Mouse (Mus musculus) kidney, postnatal 10 days (tissue): ENCODE measurements around the gene Csl.

Experiments
- DNase-seq: peaks from one replicate; pipeline ENCODE4 v3.0.0; 2021; ENCODE audit warnings: mixed read lengths

Gene Csl

DNA sequence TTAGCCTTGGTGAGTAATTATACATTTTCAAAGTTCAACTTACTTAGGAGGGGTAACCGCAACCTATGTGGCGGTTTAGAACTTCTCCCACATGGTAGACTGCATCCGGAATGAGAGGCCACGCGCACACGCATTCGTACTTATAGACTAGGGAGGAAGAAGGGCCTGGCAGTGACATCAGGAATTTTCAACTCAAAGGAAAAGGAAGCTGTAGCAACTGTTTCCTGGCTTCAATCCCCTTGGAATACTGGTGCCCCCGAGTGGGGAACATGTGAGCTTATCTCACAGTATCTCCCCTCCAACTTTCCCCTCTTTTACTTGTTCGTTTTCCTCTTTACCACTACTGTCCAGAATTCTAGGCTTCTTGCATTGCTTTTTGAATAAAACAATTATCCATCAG is at the start of gene Csl:
Csl (minus strand) TSS at position 101 of the 400 bp plus-strand sequence.
- DNase-seq: no peak

GRCm38 (mm10) chr10:99789418-99789817 is 30.0 kb upstream of the Csl start:
- peak; percentile 35 for DNase-seq

GRCm38 (mm10) chr10:99774228-99775120 is 15.0 kb upstream of the Csl start:
- DNase-seq: no peak

DNA sequence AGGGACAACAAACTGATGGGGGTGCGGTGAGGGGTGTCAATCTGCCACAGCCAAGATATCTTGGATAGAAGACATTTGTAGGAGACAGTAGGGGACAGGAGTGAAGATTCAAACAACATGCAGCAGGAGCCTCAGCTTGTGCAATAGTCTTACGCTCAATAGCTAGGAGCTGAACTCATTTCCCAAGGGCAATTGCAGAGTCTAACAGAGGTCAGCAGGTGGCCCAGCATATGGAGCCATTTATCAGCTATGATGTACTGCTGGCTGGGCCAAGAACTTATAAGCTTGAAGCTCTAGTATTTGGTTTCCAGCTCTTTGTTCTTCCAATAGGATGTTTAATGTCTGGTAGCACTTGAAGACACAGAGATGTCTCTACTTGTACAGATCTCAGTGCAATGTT is 9.3 kb downstream of the Csl start:
- DNase-seq: no peak

GRCm38 (mm10) chr10:99748668-99749260 is 10.7 kb downstream of the Csl start:
- DNase-seq: no peak

GRCm38 (mm10) chr10:99748009-99748408 is 11.4 kb downstream of the Csl start:
- no peak for DNase-seq

DNA sequence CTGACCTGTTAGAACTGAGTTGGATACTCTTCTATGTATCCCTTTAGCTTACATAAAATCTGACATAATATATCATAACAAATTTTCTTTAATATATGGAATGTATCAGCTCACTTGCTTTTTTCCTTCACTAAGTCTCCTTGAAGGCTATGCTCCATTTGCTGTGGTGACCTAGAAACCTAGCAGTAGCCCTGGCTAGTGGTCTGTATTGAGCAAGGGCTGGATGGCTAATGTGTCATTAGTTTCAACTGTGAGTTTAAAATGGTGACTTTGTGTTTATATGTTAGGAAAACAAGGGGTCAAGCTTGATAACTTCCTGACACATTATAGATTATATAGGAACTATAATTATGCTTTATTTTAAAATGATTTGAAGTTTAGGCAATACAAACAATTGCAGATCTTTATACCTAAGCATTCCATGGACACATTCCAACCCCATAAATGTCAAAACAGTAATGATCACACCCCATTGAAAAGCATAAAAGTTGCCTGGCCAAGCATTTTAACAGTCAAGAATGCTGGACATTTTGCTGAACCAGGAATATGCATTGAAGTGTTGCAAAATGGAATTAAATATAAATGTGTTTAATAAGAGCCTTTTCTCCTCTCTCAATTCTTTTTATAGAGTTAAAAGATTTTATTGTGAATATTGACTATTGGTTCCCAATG is 17.7 kb downstream of the Csl start:
- DNase-seq: no peak

DNA sequence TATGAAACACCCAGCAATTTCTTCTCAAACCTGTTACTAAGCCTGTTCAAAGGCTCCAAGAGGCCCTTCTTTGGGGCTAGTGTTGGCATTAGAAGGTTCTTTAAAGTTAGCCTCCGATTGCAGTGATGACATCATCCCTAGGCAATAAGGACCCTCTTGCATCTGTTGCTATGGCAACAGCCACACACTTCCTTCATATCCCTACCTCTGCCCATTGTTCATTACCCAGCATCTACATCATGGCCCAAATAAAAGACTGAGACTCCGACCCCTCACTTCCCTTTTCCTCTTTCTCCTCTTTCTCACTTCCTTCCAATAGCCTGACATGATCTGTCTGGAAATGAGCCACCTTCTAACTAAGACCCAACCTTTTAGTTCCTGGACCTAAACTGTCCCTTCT is 46.3 kb downstream of the Csl start:
- DNase-seq: no peak

DNA sequence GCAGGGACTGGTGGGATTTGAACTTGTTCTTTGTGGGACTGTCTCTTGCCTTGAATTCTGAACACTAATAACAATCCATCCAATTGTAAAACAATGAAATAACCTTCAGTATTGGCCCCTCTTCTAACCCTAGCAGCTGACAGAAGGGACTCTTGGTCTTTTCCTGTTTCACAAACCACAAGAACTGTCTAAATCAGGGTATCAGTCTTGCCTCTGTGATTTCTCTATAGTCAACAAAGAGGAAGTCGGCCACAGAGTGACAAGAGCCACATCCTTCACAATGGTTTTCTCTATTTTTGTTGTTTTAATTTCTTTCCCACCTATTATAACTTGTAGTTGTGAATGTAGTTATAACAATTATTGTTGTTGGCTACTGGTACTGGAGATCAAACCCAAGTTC is 47.9 kb downstream of the Csl start:
- no peak for DNase-seq
